Mouse (Mus musculus) thymus, adult 2 months (tissue): ENCODE data around the gene Abcc4.

Experiments
- CTCF ChIP-seq: fragments of 200-500 bp; IDR thresholded peaks from 2 replicates; pipeline ENCODE4 v1.5.1; 2012; ENCODE audit warnings: mild to moderate bottlenecking, control low read depth, low read length, moderate library complexity, borderline replicate concordance; ENCODE audit not compliant: control insufficient read depth, poor library complexity, insufficient read depth; ENCODE audit errors: extremely low read depth
- POLR2A ChIP-seq: fragments of 200-500 bp; IDR thresholded peaks from 2 replicates; pipeline ENCODE4 v1.6.1; 2012; ENCODE audit warnings: mild to moderate bottlenecking, low read length, control low read depth, moderate library complexity; ENCODE audit not compliant: control insufficient read depth, poor library complexity, insufficient read depth; ENCODE audit errors: extremely low read depth

GRCm38 (mm10) chr14:118551061-118551724 lies 154.8 kb downstream of the Abcc4 start:
- TF ChIP-seq CTCF (no peak), POLR2A (no peak)
